Mouse (Mus musculus): Measurements from ENCODE around the gene Rcbtb2.
"Not testable (repeated sequence)": the region's sequence is repeated elsewhere in the genome, so short reads cannot be mapped to it uniquely, and the experiment has no call there.

GRCm38 (mm10) chr14:73102986-73103385 lies 19.9 kb upstream of the Rcbtb2 start:
- not testable (repeated sequence) for TF ChIP-seq CTCF (IDR thresholded peaks at IDR 0.05; ENCODE audit: borderline replicate concordance, extremely low read depth, insufficient read depth, insufficient read length); POLR2A (IDR thresholded peaks at IDR 0.05; ENCODE audit: borderline replicate concordance, extremely low read depth, insufficient read depth, insufficient read length, poor library complexity, severe bottlenecking)
